Mouse (Mus musculus): ENCODE data around the gene 1700069L16Rik.

The 1700069L16Rik gene

GRCm38 (mm10) chr5:113690866-113691265, 33.7 kb downstream of the 1700069L16Rik start:
- in situ Hi-C loops (cut with MboI), result no loop called here

GRCm38 (mm10) chr5:113690069-113690548, 34.5 kb downstream of the 1700069L16Rik start:
- in situ Hi-C loops (cut with MboI), result no loop called here

GRCm38 (mm10) chr5:113687514-113687913, 37.1 kb downstream of the 1700069L16Rik start:
- in situ Hi-C loops (cut with MboI), result no loop called here

GRCm38 (mm10) chr5:113685471-113685870, 39.1 kb downstream of the 1700069L16Rik start:
- in situ Hi-C loops (cut with MboI), result no loop called here

GRCm38 (mm10) chr5:113683246-113683645, 41.3 kb downstream of the 1700069L16Rik start:
- in situ Hi-C loops (cut with MboI), result no loop called here

- in situ Hi-C loops (cut with MboI), result no loop called here
These were observed 42.1 kb downstream of the 1700069L16Rik start for GRCm38 (mm10) chr5:113682472-113682871.

GRCm38 (mm10) chr5:113681219-113681618, 43.4 kb downstream of the 1700069L16Rik start:
- in situ Hi-C loops (cut with MboI), result no loop called here

- in situ Hi-C loops (cut with MboI), result no loop called here
These were observed 45.1 kb downstream of the 1700069L16Rik start for GRCm38 (mm10) chr5:113679509-113679908.

- in situ Hi-C loops (cut with MboI), result no loop called here
These were observed 45.7 kb downstream of the 1700069L16Rik start for GRCm38 (mm10) chr5:113678743-113679452.

- in situ Hi-C loops (cut with MboI), result no loop called here
These were observed 47.0 kb downstream of the 1700069L16Rik start for GRCm38 (mm10) chr5:113677541-113677940.

- in situ Hi-C loops (cut with MboI), result no loop called here
These were observed 49.7 kb downstream of the 1700069L16Rik start for GRCm38 (mm10) chr5:113674851-113675250.

GRCm38 (mm10) chr5:113672456-113672855, 52.1 kb downstream of the 1700069L16Rik start:
- in situ Hi-C loops (cut with MboI), result no loop called here

GRCm38 (mm10) chr5:113670597-113670996, 54.0 kb downstream of the 1700069L16Rik start:
- in situ Hi-C loops (cut with MboI), result no loop called here

GRCm38 (mm10) chr5:113670110-113670509, 54.5 kb downstream of the 1700069L16Rik start:
- in situ Hi-C loops (cut with MboI), result no loop called here

GRCm38 (mm10) chr5:113664629-113665195, 59.9 kb downstream of the 1700069L16Rik start:
- in situ Hi-C loops (cut with MboI), result no loop called here

- in situ Hi-C loops (cut with MboI), result no loop called here
These were observed 60.4 kb downstream of the 1700069L16Rik start for GRCm38 (mm10) chr5:113664127-113664526.

GRCm38 (mm10) chr5:113660872-113661271, 63.7 kb downstream of the 1700069L16Rik start:
- in situ Hi-C loops (cut with MboI), result no loop called here

- in situ Hi-C loops (cut with MboI), result no loop called here
These were observed 69.8 kb downstream of the 1700069L16Rik start for GRCm38 (mm10) chr5:113654821-113655220.

- in situ Hi-C loops (cut with MboI), result no loop called here
These were observed 70.4 kb downstream of the 1700069L16Rik start for GRCm38 (mm10) chr5:113654206-113654605.

- in situ Hi-C loops (cut with MboI), result no loop called here
These were observed 72.4 kb downstream of the 1700069L16Rik start for GRCm38 (mm10) chr5:113652215-113652614.

GRCm38 (mm10) chr5:113650035-113650865, 74.3 kb downstream of the 1700069L16Rik start, which contains the start of gene Cmklr1:
Gene Cmklr1 (minus strand): TSS chr5:113650426.
- in situ Hi-C loops (cut with MboI), result no loop called here

- in situ Hi-C loops (cut with MboI), result no loop called here
These were observed 75.8 kb downstream of the 1700069L16Rik start for GRCm38 (mm10) chr5:113648647-113649211.

Data from mature B cell (primary cell).